Mouse (Mus musculus): ENCODE results near the gene Grhl1. TPM values are rescaled to one million over a fixed set of nuclear protein-coding genes. Genes with fewer than 3 reads are reported as not detected.

The Grhl1 gene
- polyA plus RNA-seq, 1 experiment, result not detected

- H3K4me3 ChIP-seq (ENCODE audit: insufficient read depth, low read depth, low read length), result no peak overlapping the region
- 80% methylated on average over 8 of the region's 8 CpGs for WGBS
- TF ChIP-seq CTCF (IDR thresholded peaks at IDR 0.05; ENCODE audit: insufficient read depth, low read depth, low read length), result no peak
- no peak for TF ChIP-seq POLR2A (IDR thresholded peaks at IDR 0.05; ENCODE audit: insufficient read depth, low read depth, low read length)
- H3K27ac ChIP-seq (ENCODE audit: insufficient read depth, low read depth, low read length), result no peak overlapping the region
- H3K4me1 ChIP-seq (ENCODE audit: control insufficient read depth, insufficient read depth, low read length), result peaks cover 2% of the 10 kb centered on the region; the same call in 1 of the 2 replicates
Measured at GRCm38 (mm10) chr12:24555976-24556375, 16.1 kb upstream of the Grhl1 start.

GRCm38 (mm10) chr12:24563395-24563960 lies 8.6 kb upstream of the Grhl1 start:
- no peak overlapping the region for H3K27ac ChIP-seq (ENCODE audit: insufficient read depth, low read depth, low read length)
- H3K4me1 ChIP-seq (ENCODE audit: control insufficient read depth, insufficient read depth, low read length), result no peaks in the 10 kb centered on the region
- WGBS, result 91% methylated on average over 7 of the region's 7 CpGs
- TF ChIP-seq CTCF (IDR thresholded peaks at IDR 0.05; ENCODE audit: insufficient read depth, low read depth, low read length) (no peak), POLR2A (IDR thresholded peaks at IDR 0.05; ENCODE audit: insufficient read depth, low read depth, low read length) (no peak)
- H3K4me3 ChIP-seq (ENCODE audit: insufficient read depth, low read depth, low read length), result no peak overlapping the region

- TF ChIP-seq CTCF (IDR thresholded peaks at IDR 0.05; ENCODE audit: insufficient read depth, low read depth, low read length) (no peak), POLR2A (IDR thresholded peaks at IDR 0.05; ENCODE audit: insufficient read depth, low read depth, low read length) (no peak)
- no peak overlapping the region for H3K4me3 ChIP-seq (ENCODE audit: insufficient read depth, low read depth, low read length)
- no peak overlapping the region for H3K27ac ChIP-seq (ENCODE audit: insufficient read depth, low read depth, low read length)
- WGBS, result 85% methylated on average over 6 of the region's 6 CpGs
- no peaks in the 10 kb centered on the region for H3K4me1 ChIP-seq (ENCODE audit: control insufficient read depth, insufficient read depth, low read length)
Measured at GRCm38 (mm10) chr12:24565311-24565710, 6.8 kb upstream of the Grhl1 start.

GRCm38 (mm10) chr12:24567606-24568005 lies 4.5 kb upstream of the Grhl1 start:
- Histone ChIP-seq H3K27ac (ENCODE audit: insufficient read depth, low read depth, low read length) (no peak overlapping the region), H3K4me1 (ENCODE audit: control insufficient read depth, insufficient read depth, low read length) (no peaks in the 10 kb centered on the region), H3K4me3 (ENCODE audit: insufficient read depth, low read depth, low read length) (no peak overlapping the region)
- WGBS, result 56% methylated on average over 3 of the region's 3 CpGs
- no peak for TF ChIP-seq CTCF (IDR thresholded peaks at IDR 0.05; ENCODE audit: insufficient read depth, low read depth, low read length)
- TF ChIP-seq POLR2A (IDR thresholded peaks at IDR 0.05; ENCODE audit: insufficient read depth, low read depth, low read length), result no peak

GRCm38 (mm10) chr12:24572421-24573274 lies 565 bp downstream of the Grhl1 start:
- Histone ChIP-seq H3K4me1 (ENCODE audit: control insufficient read depth, insufficient read depth, low read length) (peaks cover 2% of the 10 kb centered on the region; the same call in 1 of the 2 replicates), H3K27ac (ENCODE audit: insufficient read depth, low read depth, low read length) (no peak overlapping the region), H3K4me3 (ENCODE audit: insufficient read depth, low read depth, low read length) (peak overlapping the region; percentile 78)
- WGBS, result 3% methylated on average over 48 of the region's 48 CpGs
- TF ChIP-seq CTCF (IDR thresholded peaks at IDR 0.05; ENCODE audit: insufficient read depth, low read depth, low read length) (no peak), POLR2A (IDR thresholded peaks at IDR 0.05; ENCODE audit: insufficient read depth, low read depth, low read length) (no peak)

- H3K27ac ChIP-seq (ENCODE audit: insufficient read depth, low read depth, low read length), result no peak overlapping the region; the same call in 1 of the 2 replicates
Measured at GRCm38 (mm10) chr12:24573275-24573580, 1.1 kb downstream of the Grhl1 start.

GRCm38 (mm10) chr12:24574870-24575269 lies 2.8 kb downstream of the Grhl1 start:
- Histone ChIP-seq H3K4me3 (ENCODE audit: insufficient read depth, low read depth, low read length) (no peak overlapping the region), H3K4me1 (ENCODE audit: control insufficient read depth, insufficient read depth, low read length) (peaks cover 2% of the 10 kb centered on the region; the same call in 1 of the 2 replicates), H3K27ac (ENCODE audit: insufficient read depth, low read depth, low read length) (no peak overlapping the region)
- TF ChIP-seq POLR2A (IDR thresholded peaks at IDR 0.05; ENCODE audit: insufficient read depth, low read depth, low read length) (no peak), CTCF (IDR thresholded peaks at IDR 0.05; ENCODE audit: insufficient read depth, low read depth, low read length) (no peak)
- 71% methylated on average over 7 of the region's 7 CpGs for WGBS

More at GRCm38 (mm10) chr12:24573275-24573580, 1.1 kb downstream of the Grhl1 start:
- Histone ChIP-seq H3K4me1 (ENCODE audit: control insufficient read depth, insufficient read depth, low read length) (peaks cover 2% of the 10 kb centered on the region; the same call in 1 of the 2 replicates), H3K4me3 (ENCODE audit: insufficient read depth, low read depth, low read length) (no peak overlapping the region)
- 16% methylated on average over 3 of the region's 3 CpGs for WGBS
- no peak for TF ChIP-seq CTCF (IDR thresholded peaks at IDR 0.05; ENCODE audit: insufficient read depth, low read depth, low read length)
- no peak for TF ChIP-seq POLR2A (IDR thresholded peaks at IDR 0.05; ENCODE audit: insufficient read depth, low read depth, low read length)

- Histone ChIP-seq H3K4me3 (ENCODE audit: insufficient read depth, low read depth, low read length) (no peak overlapping the region), H3K27ac (ENCODE audit: insufficient read depth, low read depth, low read length) (no peak overlapping the region), H3K4me1 (ENCODE audit: control insufficient read depth, insufficient read depth, low read length) (peaks cover 13% of the 10 kb centered on the region)
- WGBS, result 94% methylated on average over 1 of the region's 1 CpGs
- TF ChIP-seq CTCF (IDR thresholded peaks at IDR 0.05; ENCODE audit: insufficient read depth, low read depth, low read length), result no peak
- no peak for TF ChIP-seq POLR2A (IDR thresholded peaks at IDR 0.05; ENCODE audit: insufficient read depth, low read depth, low read length)
Measured at GRCm38 (mm10) chr12:24580452-24580851, 8.4 kb downstream of the Grhl1 start.

- 65% methylated on average over 14 of the region's 14 CpGs for WGBS
- Histone ChIP-seq H3K4me1 (ENCODE audit: control insufficient read depth, insufficient read depth, low read length) (peaks cover 11% of the 10 kb centered on the region), H3K4me3 (ENCODE audit: insufficient read depth, low read depth, low read length) (no peak overlapping the region), H3K27ac (ENCODE audit: insufficient read depth, low read depth, low read length) (no peak overlapping the region)
- TF ChIP-seq CTCF (IDR thresholded peaks at IDR 0.05; ENCODE audit: insufficient read depth, low read depth, low read length) (no peak), POLR2A (IDR thresholded peaks at IDR 0.05; ENCODE audit: insufficient read depth, low read depth, low read length) (no peak)
Measured at GRCm38 (mm10) chr12:24580996-24581683, 9.1 kb downstream of the Grhl1 start.

Measured in olfactory bulb, adult 2 months (tissue).